Mouse (Mus musculus) left cerebral cortex, postnatal 14 days (tissue): ENCODE measurements at regions not wholly inside any gene's neighbourhood (a gene's known extent, or its start where the extent isn't known, plus 50 kb on each side); places are given as distances from the start of the nearest gene placed in this dataset.

Experiments used
- DNase-seq, 2 experiments: peaks; one replicate each; pipeline ENCODE4 v3.0.0; 2021 to 2022; ENCODE audit warnings: low spot score in 2 of 2, mixed read lengths in 1 of 2
- intact Hi-C: fragments of 180-260 bp; cut with DNase I; formaldehyde crosslinking; loops from one replicate; pipeline ENCODE4 v1.15.1; 2025

- intact Hi-C loops: no loop called here
- no peak for DNase-seq
Observed at GRCm38 (mm10) chr12:70523379-70523778, 70.5 kb downstream of the Tmx1 start.

GRCm38 (mm10) chr12:70524703-70525102 lies 71.8 kb downstream of the Tmx1 start:
- DNase-seq: no peak
- intact Hi-C loops: no loop called here

GRCm38 (mm10) chr12:70531661-70532060 lies 78.8 kb downstream of the Tmx1 start:
- DNase-seq: no peak
- intact Hi-C loops: no loop called here

- intact Hi-C loops: no loop called here
- no peak for DNase-seq
Observed at GRCm38 (mm10) chr12:70532225-70532624, 79.3 kb downstream of the Tmx1 start.

- intact Hi-C loops: no loop called here
- peak in 1 of 2 experiments; percentile 26 for DNase-seq
Observed at GRCm38 (mm10) chr12:70532843-70533242, 79.9 kb downstream of the Tmx1 start.

GRCm38 (mm10) chr12:70533375-70533935 lies 80.6 kb downstream of the Tmx1 start:
- DNase-seq: no peak
- intact Hi-C loops: no loop called here

GRCm38 (mm10) chr12:70539124-70539523 lies 86.2 kb downstream of the Tmx1 start:
- DNase-seq: no peak
- intact Hi-C loops: no loop called here

GRCm38 (mm10) chr12:70539856-70540255 lies 87.0 kb downstream of the Tmx1 start:
- intact Hi-C loops: no loop called here
- DNase-seq: no peak

GRCm38 (mm10) chr12:70541432-70541831 lies 88.5 kb downstream of the Tmx1 start:
- intact Hi-C loops: no loop called here
- no peak for DNase-seq

- intact Hi-C loops: no loop called here
- no peak for DNase-seq
Observed at GRCm38 (mm10) chr12:70543299-70543698, 90.4 kb downstream of the Tmx1 start.

- DNase-seq: no peak
- intact Hi-C loops: no loop called here
Observed at GRCm38 (mm10) chr12:70544326-70544725, 91.4 kb downstream of the Tmx1 start.

- DNase-seq: peak; percentile 27 to 52
- intact Hi-C loops: no loop called here
Observed at GRCm38 (mm10) chr12:70544850-70545510, 92.1 kb downstream of the Tmx1 start.

- DNase-seq: no peak
- intact Hi-C loops: no loop called here
Observed at GRCm38 (mm10) chr12:70547199-70547598, 94.3 kb downstream of the Tmx1 start.

- intact Hi-C loops: no loop called here
Observed at GRCm38 (mm10) chr12:70549296-70549695, 96.4 kb downstream of the Tmx1 start.

GRCm38 (mm10) chr12:70553866-70554265 lies 101.0 kb downstream of the Tmx1 start:
- intact Hi-C loops: no loop called here
- DNase-seq: no peak

More at GRCm38 (mm10) chr12:70549296-70549695, 96.4 kb downstream of the Tmx1 start:
- no peak for DNase-seq

- intact Hi-C loops: no loop called here
- no peak for DNase-seq
Observed at GRCm38 (mm10) chr12:70554586-70554985, 101.7 kb downstream of the Tmx1 start.

GRCm38 (mm10) chr12:70555723-70556122 lies 102.8 kb downstream of the Tmx1 start:
- no peak for DNase-seq
- intact Hi-C loops: no loop called here

GRCm38 (mm10) chr12:70556820-70557219 lies 103.9 kb downstream of the Tmx1 start:
- intact Hi-C loops: no loop called here
- no peak for DNase-seq

- no peak for DNase-seq
- intact Hi-C loops: no loop called here
Observed at GRCm38 (mm10) chr12:70563446-70563845, 110.6 kb downstream of the Tmx1 start.

GRCm38 (mm10) chr12:70575665-70576064 lies 122.8 kb downstream of the Tmx1 start:
- intact Hi-C loops: no loop called here

GRCm38 (mm10) chr12:70577769-70578168 lies 124.9 kb downstream of the Tmx1 start:
- DNase-seq: no peak
- intact Hi-C loops: no loop called here

More at GRCm38 (mm10) chr12:70575665-70576064, 122.8 kb downstream of the Tmx1 start:
- DNase-seq: no peak
